Mouse (Mus musculus) cerebellum, adult 2 months (tissue): ENCODE measurements around the gene Vipr1. TPM values are rescaled to one million over a fixed set of nuclear protein-coding genes. Genes with fewer than 3 reads are reported as not detected.

ENCODE experiments used
- DNase-seq, 2 experiments: peaks; one replicate each; pipeline ENCODE4 v3.0.0; 2021
- H3K27ac ChIP-seq: fragments of 200-500 bp; 2 replicates; pipeline ENCODE4 v1.5.1; 2012; ENCODE audit warnings: low read length, control low read depth, inconsistent platforms; ENCODE audit not compliant: insufficient read depth
- H3K27me3 ChIP-seq: fragments of 200-500 bp; 2 replicates; pipeline ENCODE4 v1.6.1; 2012; ENCODE audit warnings: inconsistent platforms, mild to moderate bottlenecking, low read length, moderate library complexity; ENCODE audit not compliant: control insufficient read depth, insufficient read depth
- H3K4me1 ChIP-seq: fragments of 200-500 bp; 2 replicates; pipeline ENCODE4 v1.6.1; 2011; ENCODE audit warnings: low read length; ENCODE audit not compliant: control insufficient read depth, insufficient read depth
- H3K4me3 ChIP-seq: fragments of 200-500 bp; replicated peaks from 2 replicates; pipeline ENCODE3; 2011; ENCODE audit warnings: mild to moderate bottlenecking, low read depth, low read length, control low read depth; ENCODE audit not compliant: insufficient read depth
- CTCF ChIP-seq: fragments of 200-500 bp; IDR thresholded peaks from 2 replicates; pipeline ENCODE4 v1.5.1; 2011; ENCODE audit warnings: low read depth, mild to moderate bottlenecking, control low read depth, low read length, moderate library complexity, borderline replicate concordance; ENCODE audit not compliant: insufficient read depth
- POLR2A ChIP-seq: fragments of 200-500 bp; IDR thresholded peaks from 2 replicates; pipeline ENCODE4 v1.6.1; 2011; ENCODE audit warnings: low read length, control low read depth, borderline replicate concordance; ENCODE audit not compliant: insufficient read depth
- WGBS: fragments of 180-500 bp; shearing (Covaris S2); methylation state at CpG from one replicate; pipeline ENCODE4 v1.1.7; 2018; 5-methylcytosine and 5-hydroxymethylcytosine counted together
- polyA plus RNA-seq: library from polyadenylated mRNA; depleted of rRNA; stranded (reverse); fragments of >200 nt; gene quantifications from 2 replicates; pipeline ENCODE4 v1.2.3, GENCODE M21; 2012

Vipr1 gene
- polyA plus RNA-seq, 1 experiment, result 5.2 TPM

DNA sequence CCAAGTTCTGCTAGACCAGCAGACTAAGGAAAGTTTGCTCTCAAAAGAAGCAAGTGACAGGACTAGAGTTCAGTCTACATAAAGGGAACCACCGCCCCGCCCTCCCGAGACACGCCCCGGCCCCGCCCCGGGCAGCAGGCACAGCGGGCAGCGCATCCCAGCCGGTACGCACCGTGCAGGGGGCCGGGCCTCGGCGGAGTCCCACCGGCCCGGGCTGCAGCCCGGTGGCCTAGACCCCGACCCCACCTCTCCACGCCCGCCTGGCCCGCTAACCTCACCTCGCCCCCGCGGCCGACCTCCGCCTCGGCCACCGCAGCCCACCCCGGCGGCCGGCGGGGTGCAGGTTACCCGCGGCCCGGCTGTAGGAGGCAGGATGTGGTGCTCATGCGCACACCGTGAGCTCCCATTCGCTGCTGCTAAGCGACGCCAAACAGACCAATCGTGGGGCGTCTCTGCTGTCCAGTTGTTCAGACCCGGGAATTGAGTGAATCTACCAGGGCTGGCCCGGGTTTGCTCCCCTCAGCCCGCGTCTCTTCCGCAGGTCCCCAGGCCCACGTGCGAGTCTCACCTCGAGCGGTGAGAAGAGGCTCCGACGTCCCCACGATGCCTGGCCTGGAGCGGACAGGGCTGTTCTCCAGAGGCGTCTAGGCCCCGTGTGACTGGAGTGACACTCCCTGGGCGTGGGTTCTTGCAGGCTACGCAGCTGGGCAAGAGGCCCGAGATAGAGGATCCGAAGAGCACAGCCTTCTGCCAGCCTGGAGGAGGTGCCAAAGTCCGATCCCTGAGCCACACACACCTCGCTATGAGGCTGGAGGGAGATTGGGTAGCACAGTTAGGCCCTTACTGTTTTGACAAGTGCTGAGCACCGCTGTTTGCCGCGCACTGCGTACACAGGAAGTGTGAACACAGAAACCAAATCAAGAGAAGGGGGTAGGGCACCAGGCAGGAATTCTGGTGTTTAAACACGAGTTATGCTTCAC, 62.4 kb downstream of the Vipr1 start, which contains the start of gene Sec22c:
Gene Sec22c, minus strand, starts transcription at position 845 of the 980 bp plus-strand sequence.
- TF ChIP-seq CTCF (no peak), POLR2A (peak; percentile 50; the same call in 1 of the 2 replicates)
- H3K27ac ChIP-seq, result no peak within 1 kb of the TSS
- 1% methylated on average over 69 of the region's 69 CpGs for WGBS
- DNase-seq, result peak; percentile 88 to 90
- no peaks in the 10 kb centered on the region for H3K27me3 ChIP-seq
- H3K4me3 ChIP-seq, result peak within 1 kb of the TSS; percentile 59
- peaks cover 5% of the 10 kb centered on the region for H3K4me1 ChIP-seq

DNA sequence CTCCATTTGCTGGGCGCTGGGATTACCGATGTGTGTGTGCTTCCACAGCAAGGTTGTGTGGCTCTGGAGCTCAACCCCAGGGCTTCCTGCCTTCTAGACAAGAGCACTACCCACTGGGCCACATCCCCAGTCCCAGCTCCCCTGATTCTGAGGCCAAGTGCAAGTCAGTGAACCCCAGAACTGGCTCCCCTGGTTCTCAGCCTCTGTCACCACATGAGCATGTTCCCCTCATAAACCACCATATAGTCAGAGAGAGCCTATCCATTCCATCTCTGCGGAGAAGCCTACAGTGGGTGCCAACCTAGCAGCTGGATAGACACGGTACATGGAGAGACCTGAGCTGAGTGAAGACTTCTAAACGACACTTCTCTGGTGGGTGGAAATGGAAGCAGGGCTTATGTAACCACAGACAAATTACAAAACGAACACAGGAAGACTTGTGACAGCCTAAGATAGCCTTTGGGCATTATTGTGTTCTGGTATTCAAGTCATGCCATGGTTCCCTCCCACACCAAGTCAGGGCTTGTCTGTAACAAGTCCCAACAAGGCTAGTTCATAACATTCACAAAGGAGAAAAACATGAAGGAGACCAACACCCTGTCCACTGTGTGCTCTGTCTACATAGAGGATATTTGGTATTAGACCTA, 63.6 kb downstream of the Vipr1 start:
- Histone ChIP-seq H3K27ac (no peak overlapping the region), H3K4me1 (peaks cover 5% of the 10 kb centered on the region), H3K27me3 (no peaks in the 10 kb centered on the region), H3K4me3 (no peak overlapping the region)
- WGBS, result 80% methylated on average over 6 of the region's 6 CpGs
- TF ChIP-seq POLR2A (no peak), CTCF (no peak)
- DNase-seq, result no peak

DNA sequence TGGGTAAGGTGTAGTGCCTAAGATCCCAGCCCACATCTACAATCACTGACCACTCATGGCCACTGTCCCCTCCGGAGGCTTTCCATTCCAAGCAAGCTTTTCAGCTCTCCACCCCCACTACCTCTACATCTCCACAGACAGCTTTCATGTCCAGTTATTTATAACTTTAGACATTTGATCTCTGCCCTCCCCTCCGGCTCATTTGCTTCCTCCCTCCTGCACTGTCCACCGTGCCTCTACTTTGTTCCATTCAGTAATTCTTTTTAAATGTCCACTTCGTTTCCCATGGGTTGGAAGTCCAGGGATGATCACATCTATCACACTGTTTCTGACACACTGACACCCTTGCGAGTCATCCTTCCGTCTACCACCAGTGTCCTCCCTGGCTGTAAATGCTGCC, 65.3 kb downstream of the Vipr1 start:
- peaks cover 8% of the 10 kb centered on the region for H3K4me1 ChIP-seq
- DNase-seq, result no peak
- H3K27me3 ChIP-seq, result no peaks in the 10 kb centered on the region
- 72% methylated on average over 6 of the region's 6 CpGs for WGBS
- TF ChIP-seq POLR2A, result no peak
- TF ChIP-seq CTCF, result no peak
- no peak overlapping the region for H3K27ac ChIP-seq
- no peak overlapping the region for H3K4me3 ChIP-seq

DNA sequence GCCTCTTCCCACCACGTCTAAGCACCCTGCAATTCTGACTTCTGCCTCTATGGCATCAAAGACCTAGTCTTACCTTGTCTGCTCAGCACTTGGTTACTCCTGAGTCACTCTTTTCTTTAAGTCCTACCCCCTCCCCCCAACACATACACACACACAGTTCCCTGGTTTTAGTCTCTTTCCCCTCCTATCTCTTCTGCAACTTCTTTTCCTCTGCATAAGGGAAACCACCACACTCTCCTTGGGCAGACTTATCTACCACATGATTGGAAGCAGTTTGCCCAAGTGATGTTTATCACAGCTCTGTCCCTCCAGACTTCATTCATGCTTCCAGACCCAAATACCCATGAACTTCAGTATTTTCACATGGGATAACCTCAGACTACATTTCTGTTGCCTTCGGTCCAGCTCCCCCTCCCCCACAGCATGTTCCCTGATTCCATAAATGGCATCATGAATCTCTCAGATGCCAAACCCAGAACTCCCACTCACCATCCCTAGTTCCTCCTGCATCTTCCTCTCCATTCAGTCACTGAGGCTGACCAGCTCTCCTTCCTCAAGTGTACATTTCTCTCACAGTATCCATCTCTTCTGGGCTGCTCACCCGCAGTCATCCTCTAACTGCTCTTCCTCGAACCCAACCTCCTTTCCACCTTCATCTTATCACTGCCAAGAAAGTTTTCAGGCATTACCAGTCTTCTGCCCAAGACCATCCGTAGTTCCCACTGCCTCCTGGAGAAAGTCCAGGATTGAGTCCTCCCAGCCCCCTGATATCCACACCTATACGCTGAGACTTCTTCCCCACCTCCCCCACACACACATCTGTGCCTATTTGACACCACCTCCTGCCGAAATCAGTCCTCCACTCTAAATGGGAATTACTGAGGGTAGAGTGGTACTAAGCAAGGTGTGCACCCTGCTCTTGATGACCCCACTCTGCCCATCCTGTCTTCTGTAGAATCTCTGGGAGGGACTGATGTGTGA, 66.3 kb downstream of the Vipr1 start:
- WGBS, result 67% methylated on average over 7 of the region's 7 CpGs
- Histone ChIP-seq H3K27ac (no peak overlapping the region), H3K4me1 (peaks cover 8% of the 10 kb centered on the region), H3K4me3 (no peak overlapping the region), H3K27me3 (no peaks in the 10 kb centered on the region)
- TF ChIP-seq POLR2A (no peak), CTCF (no peak)
- no peak for DNase-seq

DNA sequence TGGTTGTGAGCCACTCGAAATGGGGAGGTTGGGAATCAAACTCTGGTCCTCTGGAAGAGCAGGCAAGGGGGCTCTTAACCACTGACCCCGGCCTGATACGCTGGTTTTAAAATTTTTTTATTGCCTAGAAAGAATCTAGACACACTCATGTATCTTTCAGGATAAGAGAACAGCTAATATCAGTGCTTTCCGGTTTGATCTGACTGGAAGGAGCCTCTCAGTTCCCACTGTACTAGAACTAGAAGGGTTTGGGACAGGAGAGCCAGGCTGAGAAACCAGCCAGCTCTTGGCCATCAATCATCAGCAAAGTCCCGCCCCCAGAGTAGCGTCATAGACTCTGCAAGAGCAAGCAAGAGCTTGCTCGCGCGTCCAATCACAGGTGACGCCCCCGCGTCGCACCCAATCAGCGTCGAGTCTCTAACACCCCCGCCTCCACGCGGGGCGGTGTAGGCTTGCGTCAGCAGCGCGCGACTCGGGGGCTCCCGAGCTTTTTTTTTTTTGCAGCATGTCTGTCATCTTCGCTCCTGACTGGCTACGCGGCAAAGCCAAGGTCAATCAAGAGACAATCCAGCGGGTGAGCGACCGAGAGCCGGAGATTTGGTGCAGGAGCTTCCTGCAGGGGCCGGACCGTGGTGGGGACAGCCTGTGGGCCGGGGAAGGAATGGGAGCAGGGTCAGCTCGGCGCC, 67.5 kb downstream of the Vipr1 start, which contains the start of gene Ss18l2:
Gene Ss18l2, plus strand, starts transcription at position 432 of the 686 bp plus-strand sequence.
- TF ChIP-seq CTCF, result no peak
- TF ChIP-seq POLR2A, result peak; percentile 59; the same call in 1 of the 2 replicates
- no peaks in the 10 kb centered on the region for H3K27me3 ChIP-seq
- peak within 1 kb of the TSS; percentile 90 for H3K27ac ChIP-seq
- WGBS, result 6% methylated on average over 37 of the region's 37 CpGs
- peaks cover 3% of the 10 kb centered on the region for H3K4me1 ChIP-seq
- H3K4me3 ChIP-seq, result peak within 1 kb of the TSS; percentile 97
- DNase-seq, result peak; percentile 97 to 98

DNA sequence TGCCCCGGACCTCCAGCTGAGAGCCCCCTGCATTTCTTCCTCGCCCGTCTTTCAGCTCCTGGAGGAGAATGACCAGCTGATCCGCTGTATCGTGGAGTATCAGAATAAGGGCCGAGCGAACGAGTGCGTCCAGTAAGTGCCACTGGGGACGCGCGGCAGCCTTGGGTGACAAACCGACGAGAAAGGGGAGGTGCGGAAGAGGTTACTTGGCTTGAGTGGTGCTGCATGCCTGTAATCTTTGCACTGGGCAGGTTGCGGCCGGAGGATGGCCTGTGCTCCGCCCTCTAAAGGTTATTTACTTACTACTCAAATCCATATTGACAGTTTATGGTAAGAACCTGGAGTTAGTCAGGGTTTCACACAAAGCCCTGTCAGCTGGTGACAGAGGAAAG, 68.1 kb downstream of the Vipr1 start:
- WGBS, result under 1% methylated on average over 18 of the region's 18 CpGs
- Histone ChIP-seq H3K4me3 (peak overlapping the region; percentile 97), H3K27me3 (no peaks in the 10 kb centered on the region), H3K27ac (peak overlapping the region; percentile 90), H3K4me1 (peaks cover 3% of the 10 kb centered on the region)
- no peak for DNase-seq
- TF ChIP-seq CTCF (no peak), POLR2A (no peak)

DNA sequence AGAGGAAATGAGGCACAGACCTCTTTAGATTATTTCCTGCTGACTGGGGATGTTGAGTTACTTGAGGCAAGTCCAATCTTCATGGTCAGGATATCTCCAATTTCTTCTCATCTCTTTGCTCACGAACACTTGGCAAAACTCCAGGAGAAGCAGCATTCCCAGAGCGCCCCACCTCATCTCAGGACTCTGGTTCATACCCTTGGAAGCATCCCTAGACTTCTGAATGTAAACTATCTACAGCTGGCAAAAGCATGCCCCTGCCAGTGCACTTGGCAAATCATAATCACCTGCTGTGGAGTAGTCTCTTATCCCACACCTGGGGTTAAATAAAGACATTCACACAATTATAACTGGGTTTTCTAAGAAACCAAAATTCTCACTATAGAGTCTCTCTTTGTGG, 74.5 kb downstream of the Vipr1 start:
- no peak for DNase-seq
- 51% methylated on average over 2 of the region's 2 CpGs for WGBS
- Histone ChIP-seq H3K27me3 (no peaks in the 10 kb centered on the region), H3K4me3 (no peak overlapping the region), H3K4me1 (peaks cover 5% of the 10 kb centered on the region; the same call in 1 of the 2 replicates), H3K27ac (no peak overlapping the region)
- TF ChIP-seq CTCF, result no peak
- TF ChIP-seq POLR2A, result no peak
